Mouse (Mus musculus): Measurements from ENCODE around the gene Acadl. TPM values are rescaled to one million over a fixed set of nuclear protein-coding genes. Genes with fewer than 3 reads are reported as not detected.

The Acadl gene
- polyA plus RNA-seq (2016; fragmentation: Nextera tagmentation; extraction: Ambion mirVana): 55.7 and 60.4 TPM in 2 replicates

- H3K4me2 ChIP-seq (replicated peaks): peak within 1 kb of the TSS; percentile 88
- under 1% methylated on average over 81 of the region's 85 CpGs for WGBS
- H3K4me3 ChIP-seq: peak within 1 kb of the TSS; percentile 71
- no peaks in the 10 kb centered on the region; the same call in 1 of the 2 replicates for H3K4me1 ChIP-seq
- H3K27ac ChIP-seq: 0 out of 2 replicates have a peak within 1 kb of the TSS, but pooled peaks have one; percentile 18
- H3K9ac ChIP-seq: peak within 1 kb of the TSS; percentile 79
- peak; percentile 92 for ATAC-seq (ENCODE audit: low FRiP score, low read depth)
- no peaks in the 10 kb centered on the region; the same call in 1 of the 2 replicates for H3K9me3 ChIP-seq
- H3K36me3 ChIP-seq: no peaks in the 10 kb centered on the region; the same call in 1 of the 2 replicates
- no peaks in the 10 kb centered on the region for H3K27me3 ChIP-seq (replicated peaks)
Observed at GRCm38 (mm10) chr1:66862712-66863511, at the start of gene Acadl. TSS of gene Acadl (minus strand) at chr1:66863277.

- Histone ChIP-seq H3K27ac (no peak overlapping the region), H3K4me3 (no peak overlapping the region), H3K4me1 (no peaks in the 10 kb centered on the region), H3K9ac (no peak overlapping the region), H3K36me3 (no peaks in the 10 kb centered on the region), H3K27me3 (replicated peaks) (no peaks in the 10 kb centered on the region), H3K4me2 (replicated peaks) (no peak overlapping the region), H3K9me3 (no peaks in the 10 kb centered on the region)
- WGBS: 90% methylated on average over 1 of the region's 1 CpGs
- no peak for ATAC-seq (ENCODE audit: low FRiP score, low read depth)
Observed at GRCm38 (mm10) chr1:66912305-66912704, 49.2 kb upstream of the Acadl start.

GRCm38 (mm10) chr1:66902566-66902965 lies 39.5 kb upstream of the Acadl start:
- ATAC-seq (ENCODE audit: low FRiP score, low read depth): no peak
- H3K27me3 ChIP-seq (replicated peaks): no peaks in the 10 kb centered on the region
- H3K9ac ChIP-seq: no peak overlapping the region
- no peaks in the 10 kb centered on the region for H3K36me3 ChIP-seq
- 89% methylated on average over 3 of the region's 3 CpGs for WGBS
- H3K4me2 ChIP-seq (replicated peaks): no peak overlapping the region
- H3K9me3 ChIP-seq: no peaks in the 10 kb centered on the region
- H3K4me3 ChIP-seq: no peak overlapping the region
- no peaks in the 10 kb centered on the region for H3K4me1 ChIP-seq
- no peak overlapping the region for H3K27ac ChIP-seq

- no peak for ATAC-seq (ENCODE audit: low FRiP score, low read depth)
Observed at GRCm38 (mm10) chr1:66900946-66901345, 37.9 kb upstream of the Acadl start.

DNA sequence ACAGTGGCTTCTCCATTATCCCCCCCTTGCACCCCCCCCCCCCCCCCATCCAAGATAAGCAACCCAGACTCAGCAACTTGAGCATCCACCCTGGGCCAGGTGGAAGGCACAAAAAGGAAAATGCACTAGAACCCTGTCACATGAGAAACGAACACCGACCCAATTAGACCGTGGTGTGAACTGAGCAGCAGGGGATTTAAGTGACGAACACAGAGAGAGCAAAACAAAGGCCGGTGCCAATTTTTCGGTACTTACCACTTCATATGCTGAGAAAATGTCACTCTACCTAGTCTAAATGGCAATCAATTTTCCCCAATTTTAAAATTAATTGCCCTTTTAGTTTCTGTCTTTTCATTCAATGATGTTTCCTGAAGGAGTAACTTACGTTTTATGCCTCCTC lies 35.2 kb upstream of the Acadl start:
- Histone ChIP-seq H3K4me1 (peaks cover 4% of the 10 kb centered on the region; the same call in 1 of the 2 replicates), H3K36me3 (no peaks in the 10 kb centered on the region), H3K27ac (no peak overlapping the region), H3K4me2 (replicated peaks) (no peak overlapping the region), H3K9ac (no peak overlapping the region), H3K9me3 (no peaks in the 10 kb centered on the region), H3K4me3 (no peak overlapping the region), H3K27me3 (replicated peaks) (no peaks in the 10 kb centered on the region)
- 66% methylated on average over 7 of the region's 7 CpGs for WGBS
- ATAC-seq (ENCODE audit: low FRiP score, low read depth): no peak

More at GRCm38 (mm10) chr1:66900946-66901345, 37.9 kb upstream of the Acadl start:
- Histone ChIP-seq H3K27ac (no peak overlapping the region), H3K27me3 (replicated peaks) (no peaks in the 10 kb centered on the region), H3K4me1 (peaks cover 4% of the 10 kb centered on the region; the same call in 1 of the 2 replicates), H3K4me2 (replicated peaks) (no peak overlapping the region), H3K36me3 (no peaks in the 10 kb centered on the region), H3K9ac (no peak overlapping the region), H3K4me3 (no peak overlapping the region), H3K9me3 (no peaks in the 10 kb centered on the region)
- WGBS: 92% methylated on average over 4 of the region's 4 CpGs

DNA sequence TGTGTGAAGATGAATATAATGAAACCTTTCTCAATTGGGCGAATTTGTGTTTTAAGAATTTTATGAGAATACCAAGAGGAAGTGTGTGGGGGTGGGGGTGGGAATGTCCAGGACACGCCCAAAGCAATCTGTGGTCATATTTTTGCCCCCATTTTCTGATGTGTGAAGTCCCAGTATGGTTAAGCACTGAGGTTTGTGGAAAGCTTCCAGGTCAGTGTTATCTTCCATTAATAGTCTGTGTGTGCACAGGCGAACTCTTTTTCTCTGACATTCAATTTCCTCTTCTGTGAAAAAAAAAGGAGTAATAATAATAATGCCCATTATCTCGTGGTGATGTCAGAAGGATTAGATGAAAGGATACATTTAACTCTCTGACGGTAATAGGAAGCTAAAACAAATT lies 33.5 kb upstream of the Acadl start:
- H3K36me3 ChIP-seq: no peaks in the 10 kb centered on the region

GRCm38 (mm10) chr1:66896125-66896524 lies 33.0 kb upstream of the Acadl start:
- no peaks in the 10 kb centered on the region for H3K9me3 ChIP-seq
- peaks cover 4% of the 10 kb centered on the region; the same call in 1 of the 2 replicates for H3K4me1 ChIP-seq
- no peaks in the 10 kb centered on the region for H3K27me3 ChIP-seq (replicated peaks)
- 44% methylated on average over 5 of the region's 5 CpGs for WGBS
- H3K9ac ChIP-seq: 0 out of 2 replicates have a peak overlapping the region, but pooled peaks have one; percentile 13
- no peak overlapping the region for H3K27ac ChIP-seq
- peak overlapping the region; percentile 27 for H3K4me2 ChIP-seq (replicated peaks)
- no peaks in the 10 kb centered on the region for H3K36me3 ChIP-seq
- ATAC-seq (ENCODE audit: low FRiP score, low read depth): peak; percentile 76
- no peak overlapping the region for H3K4me3 ChIP-seq

More for the DNA sequence above, 33.5 kb upstream of the Acadl start:
- Histone ChIP-seq H3K4me1 (peaks cover 4% of the 10 kb centered on the region; the same call in 1 of the 2 replicates), H3K27ac (no peak overlapping the region), H3K4me2 (replicated peaks) (peak overlapping the region; percentile 27), H3K27me3 (replicated peaks) (no peaks in the 10 kb centered on the region), H3K4me3 (no peak overlapping the region), H3K9me3 (no peaks in the 10 kb centered on the region), H3K9ac (0 out of 2 replicates have a peak overlapping the region, but pooled peaks have one; percentile 13)
- WGBS: 49% methylated on average over 5 of the region's 5 CpGs
- peak; percentile 48; the same call in 1 of the 2 replicates for ATAC-seq (ENCODE audit: low FRiP score, low read depth)

DNA sequence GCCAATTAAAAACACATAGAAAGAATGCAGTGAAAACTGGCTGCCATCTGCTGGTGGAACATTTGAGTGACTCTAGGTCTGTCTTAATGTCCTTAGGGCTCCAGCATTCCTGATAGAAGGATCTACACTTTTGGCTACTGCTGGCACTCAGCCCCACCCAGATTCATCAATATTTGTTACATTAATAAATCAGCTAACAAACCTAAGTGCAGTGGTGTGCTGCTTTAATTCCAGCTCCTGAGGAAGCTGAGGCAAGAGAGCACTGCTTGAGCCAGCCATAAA lies 32.7 kb upstream of the Acadl start:
- ATAC-seq (ENCODE audit: low FRiP score, low read depth): peak; percentile 80
- Histone ChIP-seq H3K27me3 (replicated peaks) (no peaks in the 10 kb centered on the region), H3K27ac (no peak overlapping the region), H3K4me3 (no peak overlapping the region), H3K36me3 (no peaks in the 10 kb centered on the region), H3K4me2 (replicated peaks) (peak overlapping the region; percentile 27; the same call in 1 of the 2 replicates), H3K9ac (no peak overlapping the region), H3K4me1 (peaks cover 4% of the 10 kb centered on the region; the same call in 1 of the 2 replicates), H3K9me3 (no peaks in the 10 kb centered on the region)

- peaks cover 4% of the 10 kb centered on the region; the same call in 1 of the 2 replicates for H3K4me1 ChIP-seq
- H3K9ac ChIP-seq: no peak overlapping the region
- no peaks in the 10 kb centered on the region for H3K36me3 ChIP-seq
- no peak overlapping the region for H3K4me3 ChIP-seq
- H3K27me3 ChIP-seq (replicated peaks): no peaks in the 10 kb centered on the region
- H3K9me3 ChIP-seq: no peaks in the 10 kb centered on the region
- H3K27ac ChIP-seq: no peak overlapping the region
- ATAC-seq (ENCODE audit: low FRiP score, low read depth): 0 out of 2 replicates have a peak, but pooled peaks have one; percentile 23
- 64% methylated on average over 6 of the region's 6 CpGs for whole genome bisulfite sequencing
- no peak overlapping the region for H3K4me2 ChIP-seq (replicated peaks)
Observed at GRCm38 (mm10) chr1:66895093-66895836, 32.2 kb upstream of the Acadl start.

DNA sequence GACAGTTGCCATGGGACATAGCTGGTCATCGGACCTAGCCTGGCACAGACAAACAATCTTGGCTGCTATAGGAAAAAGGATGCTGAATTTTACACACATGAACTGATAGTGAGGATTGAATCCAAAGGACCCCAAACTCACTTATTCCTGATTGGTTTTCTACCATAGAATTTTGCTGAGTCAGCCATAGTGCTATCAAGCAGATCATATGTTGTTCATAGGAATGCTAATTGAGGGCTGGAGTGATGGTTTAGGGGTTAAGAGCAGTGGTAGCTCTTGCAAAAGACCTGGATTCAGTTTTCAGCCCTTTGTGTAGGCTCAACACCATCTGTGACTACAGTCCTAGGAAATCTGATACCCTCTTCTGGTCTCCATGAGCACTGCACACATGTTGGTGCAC lies 24.1 kb upstream of the Acadl start:
- H3K9me3 ChIP-seq: no peaks in the 10 kb centered on the region
- WGBS: 96% methylated on average over 1 of the region's 1 CpGs

DNA sequence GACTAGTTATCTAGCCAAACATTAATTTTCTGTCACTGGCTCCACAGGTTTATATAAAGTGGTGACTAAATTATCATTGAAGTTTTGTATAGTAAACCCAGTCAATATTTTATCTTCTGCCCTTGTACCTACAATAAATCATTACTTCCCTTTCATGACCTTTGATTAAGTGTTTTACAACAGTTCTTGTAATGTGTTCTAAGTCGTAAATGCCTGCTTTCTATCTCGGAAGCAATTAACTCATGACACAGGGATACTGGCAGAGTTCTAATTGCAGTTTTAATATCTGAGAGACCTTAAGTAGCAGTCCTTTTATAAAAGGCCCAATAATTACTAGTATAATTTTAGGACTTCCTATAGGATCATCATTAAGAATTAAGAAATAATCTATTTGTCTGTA lies 17.1 kb upstream of the Acadl start:
- Histone ChIP-seq H3K9me3 (0 out of 2 replicates have a peak, but pooled peaks cover 4% of the 10 kb centered on the region), H3K36me3 (no peaks in the 10 kb centered on the region), H3K9ac (no peak overlapping the region), H3K4me3 (no peak overlapping the region), H3K4me1 (no peaks in the 10 kb centered on the region), H3K4me2 (replicated peaks) (no peak overlapping the region), H3K27ac (no peak overlapping the region), H3K27me3 (replicated peaks) (no peaks in the 10 kb centered on the region)
- ATAC-seq (ENCODE audit: low FRiP score, low read depth): no peak
- WGBS: 66% methylated on average over 2 of the region's 2 CpGs

More for the DNA sequence above, 24.1 kb upstream of the Acadl start:
- Histone ChIP-seq H3K4me1 (no peaks in the 10 kb centered on the region), H3K9ac (no peak overlapping the region), H3K27me3 (replicated peaks) (no peaks in the 10 kb centered on the region), H3K4me2 (replicated peaks) (no peak overlapping the region), H3K36me3 (no peaks in the 10 kb centered on the region), H3K4me3 (no peak overlapping the region), H3K27ac (no peak overlapping the region)
- no peak for ATAC-seq (ENCODE audit: low FRiP score, low read depth)

- Histone ChIP-seq H3K4me3 (no peak overlapping the region), H3K27me3 (replicated peaks) (no peaks in the 10 kb centered on the region), H3K4me2 (replicated peaks) (no peak overlapping the region), H3K9ac (no peak overlapping the region), H3K27ac (no peak overlapping the region), H3K9me3 (0 out of 2 replicates have a peak, but pooled peaks cover 4% of the 10 kb centered on the region), H3K4me1 (no peaks in the 10 kb centered on the region), H3K36me3 (no peaks in the 10 kb centered on the region)
- ATAC-seq (ENCODE audit: low FRiP score, low read depth): no peak
- WGBS: 94% methylated on average over 6 of the region's 6 CpGs
Observed at GRCm38 (mm10) chr1:66874740-66875139, 11.7 kb upstream of the Acadl start.

Measured in neural tube, embryonic 12.5 days (tissue).